Comparison of ENCODE assay signal across 17 mouse cellular contexts in genomic region chr11:8209041-8209440, GRCm38 (mm10).
DNase-seq lines count a peak whose midpoint lies in the region; ATAC-seq lines count a peak whose summit lies in the region.
"Had no signal": no experiment of that assay in that cellular context is flagged by ENCODE, and none has a peak within 500 bp of the region (broad histone marks: within the 10 kb centered on the region; RNA-seq: fewer than 3 reads in every experiment).

No protein-coding gene starts in this region.

- no peaks in the 10 kb centered on the region for H3K4me1 ChIP-seq in heart, embryonic 11.5 days (ENCODE audit: control insufficient read depth, insufficient read depth, low read length)

- no peaks in the 10 kb centered on the region for H3K9me3 ChIP-seq in heart, embryonic 11.5 days (replicated peaks; ENCODE audit: control insufficient read depth, low read length)

- H3K9ac ChIP-seq in heart, embryonic 11.5 days (ENCODE audit: low read depth, low read length) = no peak overlapping the region
- H3K9ac ChIP-seq: liver, embryonic 14.5 days had no signal

- no peak overlapping the region for H3K27ac ChIP-seq in heart, embryonic 11.5 days (ENCODE audit: low read depth, low read length)
- H3K27ac ChIP-seq: liver, embryonic 14.5 days had no signal

- peak; percentile 99 for DNase-seq in heart, adult 11 months
- DNase-seq in lung, postnatal 36 days = peak; percentile 53
- no peak for DNase-seq in lung, postnatal 10 days
- peak; percentile 80 to 83 for DNase-seq in heart, adult 9 months (ENCODE audit: low spot score in 2 of 2)
- peak; percentile 70 for DNase-seq in skeletal muscle tissue, adult 2 months (ENCODE audit: low read depth, low spot score)
- no peak for DNase-seq in frontal cortex, adult 2 months (ENCODE audit: extremely low spot score in 1 of 2, low spot score in 1 of 2)
- no peak for DNase-seq in Muller cell, postnatal 12 days (ENCODE audit: inconsistent ontology term)
- DNase-seq: adrenal gland, adult 2 months; B cell, adult 2 months; cerebellum, adult 9-10 months; embryo, embryonic 11 days; kidney, adult 18-20 months; kidney, postnatal 14 days; thymus, postnatal 14 days had no signal

- no peaks in the 10 kb centered on the region for H3K36me3 ChIP-seq in heart, embryonic 11.5 days (ENCODE audit: control insufficient read depth, insufficient read depth, low read length)

- no peak overlapping the region for H3K4me3 ChIP-seq in heart, embryonic 11.5 days (ENCODE audit: low read depth, low read length)

- 87% methylated on average over 2 of the region's 2 CpGs for WGBS in heart, embryonic 11.5 days (ENCODE audit: insufficient replicate concordance)

- no peak for ATAC-seq in heart, embryonic 11.5 days (replicated peaks; ENCODE audit: insufficient number of reproducible peaks, low FRiP score, low TSS enrichment)
- ATAC-seq: forebrain, embryonic 16.5 days had no signal

- no peaks in the 10 kb centered on the region for H3K27me3 ChIP-seq in heart, embryonic 11.5 days (ENCODE audit: control insufficient read depth, insufficient read depth, low read length)

- no peak overlapping the region for H3K4me2 ChIP-seq in heart, embryonic 11.5 days

Comparison
In these comparisons a context has a peak if more than half of its experiments do, and no peak if none do; other contexts are left out.
1. DNase-seq: peak in heart, adult 11 months (single experiment), lung, postnatal 36 days (single experiment), heart, adult 9 months (2 of 2) and skeletal muscle tissue, adult 2 months (single experiment); none in lung, postnatal 10 days (single experiment), frontal cortex, adult 2 months (0 of 2) and Muller cell, postnatal 12 days (single experiment).